10 mouse cellular contexts compared by ENCODE assay signal in genomic region chr12:9438575-9439161, GRCm38 (mm10).
DNase-seq lines count a peak whose midpoint lies in the region; ATAC-seq lines count a peak whose summit lies in the region.
"Had no signal": no experiment of that assay in that cellular context is flagged by ENCODE, and none has a peak within 500 bp of the region (broad histone marks: within the 10 kb centered on the region; RNA-seq: fewer than 3 reads in every experiment).

No protein-coding gene starts in this region.

- ATAC-seq in intestine, embryonic 15.5 days, result peak; percentile 47
- no peak for ATAC-seq in hindbrain, embryonic 11.5 days (ENCODE audit: low FRiP score)
- ATAC-seq: hindbrain, postnatal 0 days had no signal

- H3K4me1 ChIP-seq in intestine, embryonic 15.5 days (replicated peaks), result no peaks in the 10 kb centered on the region
- no peaks in the 10 kb centered on the region for H3K4me1 ChIP-seq in hindbrain, embryonic 11.5 days (replicated peaks; ENCODE audit: control insufficient read depth, insufficient read depth, low read length)
- H3K4me1 ChIP-seq: forebrain, embryonic 10.5 days; liver, embryonic 15.5 days had no signal

- no peak overlapping the region for H3K4me3 ChIP-seq in intestine, embryonic 15.5 days (replicated peaks)
- H3K4me3 ChIP-seq in hindbrain, embryonic 11.5 days (ENCODE audit: low read depth, low read length), result no peak overlapping the region
- H3K4me3 ChIP-seq: forebrain, embryonic 10.5 days; liver, embryonic 15.5 days had no signal

- no peaks in the 10 kb centered on the region for H3K27me3 ChIP-seq in intestine, embryonic 15.5 days (replicated peaks)
- H3K27me3 ChIP-seq in hindbrain, embryonic 11.5 days (ENCODE audit: control insufficient read depth, insufficient read depth, low read length), result no peaks in the 10 kb centered on the region
- H3K27me3 ChIP-seq: liver, embryonic 15.5 days had no signal

- DNase-seq in testis, postnatal 14 days (ENCODE audit: low spot score), result peak; percentile 3
- no peak for DNase-seq in testis, postnatal 10 days (ENCODE audit: low spot score)
- DNase-seq in heart, adult 18-20 months, result peak; percentile 16 to 24
- DNase-seq in left cerebral cortex, postnatal 14 days (ENCODE audit: low spot score in 2 of 2), result no peak
- DNase-seq in layer of hippocampus, adult 9-10 months (ENCODE audit: low spot score), result no peak
- DNase-seq in hindbrain, embryonic 11.5 days (ENCODE audit: low spot score), result no peak

- intact Hi-C loops in left cerebral cortex, postnatal 14 days (cut with DNase I), result no loop called here

- H3K36me3 ChIP-seq in intestine, embryonic 15.5 days, result no peaks in the 10 kb centered on the region
- H3K36me3 ChIP-seq in hindbrain, embryonic 11.5 days (ENCODE audit: control insufficient read depth, insufficient read depth, low read length), result no peaks in the 10 kb centered on the region
- H3K36me3 ChIP-seq: forebrain, embryonic 10.5 days; liver, embryonic 15.5 days had no signal

- WGBS in intestine, embryonic 15.5 days, result 19% methylated on average over 9 of the region's 9 CpGs
- 61% methylated on average over 9 of the region's 9 CpGs for WGBS in hindbrain, embryonic 11.5 days

- 0 out of 2 replicates have a peak overlapping the region, but pooled peaks have one; percentile 18 for H3K4me2 ChIP-seq in intestine, embryonic 15.5 days (replicated peaks)
- H3K4me2 ChIP-seq in hindbrain, embryonic 11.5 days (replicated peaks; ENCODE audit: low read depth, low read length), result no peak overlapping the region
- H3K4me2 ChIP-seq: liver, embryonic 15.5 days had no signal

- no peak overlapping the region for H3K27ac ChIP-seq in intestine, embryonic 15.5 days
- H3K27ac ChIP-seq in hindbrain, embryonic 11.5 days (ENCODE audit: low read depth, low read length), result no peak overlapping the region
- H3K27ac ChIP-seq: forebrain, embryonic 10.5 days; hindbrain, postnatal 0 days; liver, embryonic 15.5 days had no signal

- no peak overlapping the region for H3K9ac ChIP-seq in intestine, embryonic 15.5 days
- H3K9ac ChIP-seq in hindbrain, embryonic 11.5 days (ENCODE audit: low read depth, low read length), result no peak overlapping the region
- H3K9ac ChIP-seq: liver, embryonic 15.5 days had no signal

- H3K9me3 ChIP-seq in intestine, embryonic 15.5 days, result no peaks in the 10 kb centered on the region
- H3K9me3 ChIP-seq in hindbrain, embryonic 11.5 days (ENCODE audit: control insufficient read depth, low read length), result no peaks in the 10 kb centered on the region
- H3K9me3 ChIP-seq: forebrain, embryonic 10.5 days; liver, embryonic 15.5 days had no signal

Comparison
In these comparisons a context has a peak if more than half of its experiments do, and no peak if none do; other contexts are left out.
1. DNase-seq: peak in testis, postnatal 14 days (single experiment) and heart, adult 18-20 months (2 of 2); none in testis, postnatal 10 days (single experiment), left cerebral cortex, postnatal 14 days (0 of 2), layer of hippocampus, adult 9-10 months (single experiment) and hindbrain, embryonic 11.5 days (single experiment).